Mouse (Mus musculus): ENCODE results near the gene Mtus2. TPM values are rescaled to one million over a fixed set of nuclear protein-coding genes. Genes with fewer than 3 reads are reported as not detected.

Mtus2 gene
- polyA plus RNA-seq, 1 experiment from 2014 or later, result 1.1 TPM

- ATAC-seq, result no peak
- H3K4me3 ChIP-seq, result no peak overlapping the region
- WGBS (ENCODE audit: insufficient replicate concordance), result 59% methylated on average over 7 of the region's 7 CpGs
These were observed 222.1 kb downstream of the Mtus2 start for GRCm38 (mm10) chr5:148179231-148179630.

GRCm38 (mm10) chr5:148180590-148181307, 223.6 kb downstream of the Mtus2 start:
- Histone ChIP-seq H3K4me3 (no peak overlapping the region), H3K4me2 (no peak overlapping the region), H3K9ac (no peak overlapping the region), H3K9me3 (replicated peaks) (peaks cover 18% of the 10 kb centered on the region; the same call in 1 of the 2 replicates), H3K36me3 (no peaks in the 10 kb centered on the region), H3K4me1 (no peaks in the 10 kb centered on the region), H3K27ac (no peak overlapping the region), H3K27me3 (replicated peaks) (no peaks in the 10 kb centered on the region)
- ATAC-seq, result no peak
- WGBS (ENCODE audit: insufficient replicate concordance), result 25% methylated on average over 13 of the region's 13 CpGs

More at GRCm38 (mm10) chr5:148179231-148179630, 222.1 kb downstream of the Mtus2 start:
- H3K4me1 ChIP-seq, result no peaks in the 10 kb centered on the region
- H3K36me3 ChIP-seq, result no peaks in the 10 kb centered on the region
- no peak overlapping the region for H3K4me2 ChIP-seq
- no peaks in the 10 kb centered on the region for H3K27me3 ChIP-seq (replicated peaks)
- H3K9me3 ChIP-seq (replicated peaks), result peaks cover 15% of the 10 kb centered on the region; the same call in 1 of the 2 replicates
- no peak overlapping the region for H3K27ac ChIP-seq
- no peak overlapping the region for H3K9ac ChIP-seq

- H3K9ac ChIP-seq, result no peak overlapping the region
- no peaks in the 10 kb centered on the region for H3K27me3 ChIP-seq (replicated peaks)
- H3K4me3 ChIP-seq, result no peak overlapping the region
- H3K27ac ChIP-seq, result no peak overlapping the region
- peaks cover 22% of the 10 kb centered on the region; the same call in 1 of the 2 replicates for H3K9me3 ChIP-seq (replicated peaks)
- no peak overlapping the region for H3K4me2 ChIP-seq
- ATAC-seq, result no peak
- no peaks in the 10 kb centered on the region for H3K4me1 ChIP-seq
- WGBS (ENCODE audit: insufficient replicate concordance), result 40% methylated on average over 4 of the region's 4 CpGs
- H3K36me3 ChIP-seq, result no peaks in the 10 kb centered on the region
These were observed 224.1 kb downstream of the Mtus2 start for GRCm38 (mm10) chr5:148181308-148181630.

- WGBS (ENCODE audit: insufficient replicate concordance), result 66% methylated on average over 6 of the region's 6 CpGs
- Histone ChIP-seq H3K36me3 (no peaks in the 10 kb centered on the region), H3K4me2 (no peak overlapping the region), H3K4me3 (no peak overlapping the region), H3K4me1 (no peaks in the 10 kb centered on the region), H3K9me3 (replicated peaks) (peaks cover 22% of the 10 kb centered on the region; the same call in 1 of the 2 replicates), H3K27ac (no peak overlapping the region), H3K27me3 (replicated peaks) (no peaks in the 10 kb centered on the region), H3K9ac (no peak overlapping the region)
- ATAC-seq, result no peak
These were observed 224.8 kb downstream of the Mtus2 start for GRCm38 (mm10) chr5:148181901-148182300.

GRCm38 (mm10) chr5:148185898-148186297, 228.8 kb downstream of the Mtus2 start:
- H3K27ac ChIP-seq, result no peak overlapping the region
- H3K4me1 ChIP-seq, result no peaks in the 10 kb centered on the region
- no peaks in the 10 kb centered on the region for H3K36me3 ChIP-seq
- no peak overlapping the region for H3K4me2 ChIP-seq
- ATAC-seq, result no peak
- H3K9ac ChIP-seq, result no peak overlapping the region
- no peak overlapping the region for H3K4me3 ChIP-seq
- H3K27me3 ChIP-seq (replicated peaks), result no peaks in the 10 kb centered on the region
- H3K9me3 ChIP-seq (replicated peaks), result 0 out of 2 replicates have a peak, but pooled peaks cover 8% of the 10 kb centered on the region
- WGBS (ENCODE audit: insufficient replicate concordance), result 31% methylated on average over 1 of the region's 1 CpGs

- no peak overlapping the region for H3K4me3 ChIP-seq
- ATAC-seq, result no peak
- no peaks in the 10 kb centered on the region for H3K36me3 ChIP-seq
- no peak overlapping the region for H3K9ac ChIP-seq
- H3K9me3 ChIP-seq (replicated peaks), result no peaks in the 10 kb centered on the region
- no peaks in the 10 kb centered on the region for H3K27me3 ChIP-seq (replicated peaks)
- no peak overlapping the region for H3K27ac ChIP-seq
- H3K4me1 ChIP-seq, result no peaks in the 10 kb centered on the region
- H3K4me2 ChIP-seq, result no peak overlapping the region
- 25% methylated on average over 4 of the region's 4 CpGs for WGBS (ENCODE audit: insufficient replicate concordance)
These were observed 234.3 kb downstream of the Mtus2 start for GRCm38 (mm10) chr5:148191416-148191815.

- no peaks in the 10 kb centered on the region for H3K36me3 ChIP-seq
- no peak overlapping the region for H3K9ac ChIP-seq
- no peak for ATAC-seq
- no peak overlapping the region for H3K27ac ChIP-seq
- no peak overlapping the region for H3K4me2 ChIP-seq
- WGBS (ENCODE audit: insufficient replicate concordance), result 90% methylated on average over 4 of the region's 4 CpGs
- no peaks in the 10 kb centered on the region for H3K4me1 ChIP-seq
- H3K9me3 ChIP-seq (replicated peaks), result no peaks in the 10 kb centered on the region
- no peaks in the 10 kb centered on the region for H3K27me3 ChIP-seq (replicated peaks)
- H3K4me3 ChIP-seq, result no peak overlapping the region
These were observed 254.7 kb downstream of the Mtus2 start for GRCm38 (mm10) chr5:148211831-148212230.

GRCm38 (mm10) chr5:148216786-148217185, 259.7 kb downstream of the Mtus2 start:
- Histone ChIP-seq H3K4me1 (no peaks in the 10 kb centered on the region), H3K9me3 (replicated peaks) (no peaks in the 10 kb centered on the region; the same call in 1 of the 2 replicates), H3K27me3 (replicated peaks) (no peaks in the 10 kb centered on the region), H3K27ac (no peak overlapping the region), H3K4me2 (no peak overlapping the region), H3K4me3 (no peak overlapping the region), H3K9ac (no peak overlapping the region), H3K36me3 (no peaks in the 10 kb centered on the region)
- 68% methylated on average over 8 of the region's 8 CpGs for WGBS (ENCODE audit: insufficient replicate concordance)
- ATAC-seq, result no peak

GRCm38 (mm10) chr5:148222898-148223297, 265.8 kb downstream of the Mtus2 start:
- H3K9ac ChIP-seq, result no peak overlapping the region
- H3K4me3 ChIP-seq, result no peak overlapping the region
- H3K4me1 ChIP-seq, result no peaks in the 10 kb centered on the region
- H3K27ac ChIP-seq, result no peak overlapping the region
- no peaks in the 10 kb centered on the region; the same call in 1 of the 2 replicates for H3K9me3 ChIP-seq (replicated peaks)
- H3K27me3 ChIP-seq (replicated peaks), result no peaks in the 10 kb centered on the region
- WGBS (ENCODE audit: insufficient replicate concordance), result 71% methylated on average over 5 of the region's 5 CpGs
- ATAC-seq, result no peak
- no peaks in the 10 kb centered on the region for H3K36me3 ChIP-seq
- no peak overlapping the region for H3K4me2 ChIP-seq

GRCm38 (mm10) chr5:148224004-148224403, 266.9 kb downstream of the Mtus2 start:
- Histone ChIP-seq H3K9ac (no peak overlapping the region), H3K4me1 (no peaks in the 10 kb centered on the region), H3K4me2 (no peak overlapping the region), H3K36me3 (no peaks in the 10 kb centered on the region), H3K27ac (no peak overlapping the region), H3K4me3 (no peak overlapping the region), H3K9me3 (replicated peaks) (no peaks in the 10 kb centered on the region; the same call in 1 of the 2 replicates), H3K27me3 (replicated peaks) (no peaks in the 10 kb centered on the region)
- 79% methylated on average over 16 of the region's 16 CpGs for WGBS (ENCODE audit: insufficient replicate concordance)
- ATAC-seq, result no peak

GRCm38 (mm10) chr5:148233714-148234113, 276.6 kb downstream of the Mtus2 start:
- 0 out of 2 replicates have a peak, but pooled peaks cover 3% of the 10 kb centered on the region for H3K9me3 ChIP-seq (replicated peaks)
- no peak overlapping the region for H3K4me2 ChIP-seq

GRCm38 (mm10) chr5:148236616-148237015, 279.5 kb downstream of the Mtus2 start:
- Histone ChIP-seq H3K27me3 (replicated peaks) (no peaks in the 10 kb centered on the region), H3K9me3 (replicated peaks) (0 out of 2 replicates have a peak, but pooled peaks cover 3% of the 10 kb centered on the region), H3K4me3 (no peak overlapping the region), H3K27ac (no peak overlapping the region), H3K4me1 (no peaks in the 10 kb centered on the region), H3K9ac (no peak overlapping the region), H3K36me3 (no peaks in the 10 kb centered on the region), H3K4me2 (no peak overlapping the region)
- 35% methylated on average over 9 of the region's 9 CpGs for WGBS (ENCODE audit: insufficient replicate concordance)
- no peak for ATAC-seq

More at GRCm38 (mm10) chr5:148233714-148234113, 276.6 kb downstream of the Mtus2 start:
- WGBS (ENCODE audit: insufficient replicate concordance), result 84% methylated on average over 18 of the region's 18 CpGs
- Histone ChIP-seq H3K4me1 (no peaks in the 10 kb centered on the region), H3K27me3 (replicated peaks) (no peaks in the 10 kb centered on the region), H3K27ac (no peak overlapping the region), H3K36me3 (no peaks in the 10 kb centered on the region), H3K9ac (no peak overlapping the region), H3K4me3 (no peak overlapping the region)
- no peak for ATAC-seq
